Mouse (Mus musculus) limb, embryonic 14.5 days (tissue): ENCODE data around the gene Kcnt1. TPM values are rescaled to one million over a fixed set of nuclear protein-coding genes. Genes with fewer than 3 reads are reported as not detected.

Experiments used
- ATAC-seq: fragments of 200-750 bp; cut with Nextera tagmentation; 2 replicates; pipeline ENCODE4 v1.8.0; 2017; ENCODE audit warnings: low read depth, moderate number of reproducible peaks, moderate TSS enrichment; ENCODE audit not compliant: low FRiP score
- DNase-seq: peaks from one replicate; pipeline ENCODE4 v3.0.0-alpha.2; 2015; ENCODE audit warnings: low spot score
- H3K27ac ChIP-seq: fragments of 300-500 bp; sonication (generic); replicated peaks from 2 replicates; pipeline ENCODE4 v1.5.1; 2014; ENCODE audit warnings: low read depth, mild to moderate bottlenecking, low read length, moderate library complexity, mixed read lengths
- H3K27me3 ChIP-seq: fragments of 300-500 bp; sonication (generic); 2 replicates; pipeline ENCODE4 v1.6.1; 2014; ENCODE audit warnings: low read length, mixed read lengths; ENCODE audit not compliant: control insufficient read depth, insufficient read depth
- H3K36me3 ChIP-seq: fragments of 300-500 bp; sonication (generic); 2 replicates; pipeline ENCODE4 v1.6.1; 2014; ENCODE audit warnings: mild to moderate bottlenecking, low read length, moderate library complexity, mixed read lengths; ENCODE audit not compliant: control insufficient read depth, insufficient read depth
- H3K4me1 ChIP-seq: fragments of 300-500 bp; sonication (generic); 2 replicates; pipeline ENCODE4 v1.6.1; 2014; ENCODE audit warnings: antibody characterized with exemption, low read length, mixed read lengths; ENCODE audit not compliant: control insufficient read depth, insufficient read depth
- H3K4me2 ChIP-seq: fragments of 300-500 bp; sonication (generic); replicated peaks from 2 replicates; pipeline ENCODE4 v1.6.1; 2014; ENCODE audit warnings: low read depth, mild to moderate bottlenecking, low read length, moderate library complexity; ENCODE audit not compliant: severe bottlenecking
- H3K4me3 ChIP-seq: fragments of 300-500 bp; sonication (generic); replicated peaks from 2 replicates; pipeline ENCODE4 v1.5.1; 2014; ENCODE audit warnings: low read length
- H3K9ac ChIP-seq: fragments of 300-500 bp; sonication (generic); 2 replicates; pipeline ENCODE4 v1.6.1; 2014; ENCODE audit warnings: mild to moderate bottlenecking, low read depth, low read length, moderate library complexity; ENCODE audit not compliant: severe bottlenecking
- H3K9me3 ChIP-seq: fragments of 300-500 bp; sonication (generic); 2 replicates; pipeline ENCODE4 v1.6.1; 2016; ENCODE audit warnings: low read length; ENCODE audit not compliant: control insufficient read depth
- POLR2A ChIP-seq: fragments of 200-500 bp; IDR thresholded peaks from 2 replicates; pipeline ENCODE4 v1.8.0; 2012; ENCODE audit warnings: inconsistent platforms, mild to moderate bottlenecking, moderate library complexity, borderline replicate concordance; ENCODE audit not compliant: insufficient read depth, insufficient read length; ENCODE audit errors: extremely low read depth
- WGBS: fragments of 180-500 bp; shearing (Covaris S2); extraction: QIAGEN DNeasy Blood & Tissue Kit; methylation state at CpG from one replicate; pipeline ENCODE4 v1.1.7; 2014; 5-methylcytosine and 5-hydroxymethylcytosine counted together
- polyA plus RNA-seq, 2 experiments: library from polyadenylated mRNA; depleted of rRNA in 1 of 2; stranded (reverse) in 1 of 2; unstranded in 1 of 2; fragments of >200 nt; fragmentation: Nextera tagmentation in 1 of 2; extraction: Ambion mirVana in 1 of 2; gene quantifications; 2 replicates each; pipeline versions ENCODE4 v1.2.1 to v1.2.3; 2012 to 2014

Kcnt1 gene
- polyA plus RNA-seq, 2 experiments: 0.08 to 2.7 TPM

- TF ChIP-seq POLR2A: no peak
- 74% methylated on average over 12 of the region's 16 CpGs for WGBS
- Histone ChIP-seq H3K4me3 (no peak within 1 kb of the TSS), H3K36me3 (no peaks in the 10 kb centered on the region), H3K9me3 (no peaks in the 10 kb centered on the region), H3K27ac (no peak within 1 kb of the TSS), H3K4me2 (no peak within 1 kb of the TSS), H3K9ac (no peak within 1 kb of the TSS), H3K4me1 (0 out of 2 replicates have a peak, but pooled peaks cover 11% of the 10 kb centered on the region), H3K27me3 (no peaks in the 10 kb centered on the region)
- no peak for DNase-seq
- ATAC-seq: no peak
Measured at GRCm38 (mm10) chr2:25847226-25847625, 16.3 kb upstream of the Kcnt1 start, which contains the start of gene Sohlh1. Gene Sohlh1, minus strand, starts transcription at chr2:25847248.

DNA sequence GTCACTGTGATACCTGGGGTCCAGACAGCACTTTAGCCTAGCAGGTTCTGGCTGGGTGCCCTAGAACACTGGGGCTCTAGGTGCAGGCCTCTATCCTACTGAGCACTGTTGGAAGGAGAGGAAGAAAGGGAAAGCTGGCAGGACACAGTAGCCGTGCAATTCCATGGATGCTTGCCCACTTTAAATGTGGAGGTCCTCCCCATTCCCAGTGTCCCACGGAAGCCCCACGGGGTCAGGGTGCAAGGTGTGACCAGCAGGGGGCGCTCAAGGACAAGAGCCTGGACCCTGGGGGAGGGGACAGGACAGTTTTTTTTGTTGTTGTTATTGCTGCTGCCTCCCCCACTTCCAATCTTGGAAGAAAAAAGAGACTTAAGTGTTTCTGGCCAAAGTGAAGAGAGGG lies 13.2 kb upstream of the Kcnt1 start:
- Histone ChIP-seq H3K27ac (no peak overlapping the region), H3K9me3 (no peaks in the 10 kb centered on the region), H3K9ac (no peak overlapping the region), H3K27me3 (no peaks in the 10 kb centered on the region), H3K4me1 (0 out of 2 replicates have a peak, but pooled peaks cover 11% of the 10 kb centered on the region), H3K4me2 (no peak overlapping the region), H3K4me3 (no peak overlapping the region), H3K36me3 (no peaks in the 10 kb centered on the region)
- DNase-seq (no peak), ATAC-seq (no peak)
- no peak for TF ChIP-seq POLR2A
- 15% methylated on average over 4 of the region's 4 CpGs for WGBS

GRCm38 (mm10) chr2:25852626-25853025 lies 10.9 kb upstream of the Kcnt1 start:
- Histone ChIP-seq H3K4me3 (no peak overlapping the region), H3K9me3 (no peaks in the 10 kb centered on the region), H3K27me3 (no peaks in the 10 kb centered on the region), H3K36me3 (no peaks in the 10 kb centered on the region), H3K4me2 (no peak overlapping the region), H3K4me1 (no peaks in the 10 kb centered on the region), H3K27ac (no peak overlapping the region), H3K9ac (no peak overlapping the region)
- TF ChIP-seq POLR2A: no peak
- WGBS: 24% methylated on average over 3 of the region's 3 CpGs
- DNase-seq (no peak), ATAC-seq (no peak)

DNA sequence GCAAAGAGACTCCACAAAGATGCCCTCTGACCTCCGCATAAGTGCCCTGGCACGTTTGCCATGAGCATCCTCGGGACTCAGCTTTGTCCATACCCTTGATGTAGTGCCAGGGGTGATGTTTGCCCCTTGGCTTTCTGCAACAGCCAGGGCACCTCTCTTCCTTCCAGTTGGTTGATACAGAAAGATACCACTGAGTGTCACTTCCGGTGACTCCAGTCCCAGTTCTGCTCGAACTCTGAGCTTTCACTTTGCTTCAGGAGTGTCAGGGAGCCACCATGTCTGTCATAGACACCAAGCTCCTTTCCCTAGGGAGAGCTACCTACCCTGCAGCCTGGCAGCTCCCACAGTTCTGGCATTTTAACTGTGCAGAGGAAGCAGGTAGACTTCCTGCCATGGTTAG lies 9.5 kb upstream of the Kcnt1 start:
- Histone ChIP-seq H3K27ac (no peak overlapping the region), H3K4me1 (no peaks in the 10 kb centered on the region), H3K9ac (no peak overlapping the region), H3K4me3 (no peak overlapping the region), H3K36me3 (no peaks in the 10 kb centered on the region), H3K9me3 (no peaks in the 10 kb centered on the region), H3K27me3 (no peaks in the 10 kb centered on the region), H3K4me2 (no peak overlapping the region)
- TF ChIP-seq POLR2A: no peak
- 80% methylated on average over 5 of the region's 5 CpGs for WGBS
- ATAC-seq (no peak), DNase-seq (no peak)

DNA sequence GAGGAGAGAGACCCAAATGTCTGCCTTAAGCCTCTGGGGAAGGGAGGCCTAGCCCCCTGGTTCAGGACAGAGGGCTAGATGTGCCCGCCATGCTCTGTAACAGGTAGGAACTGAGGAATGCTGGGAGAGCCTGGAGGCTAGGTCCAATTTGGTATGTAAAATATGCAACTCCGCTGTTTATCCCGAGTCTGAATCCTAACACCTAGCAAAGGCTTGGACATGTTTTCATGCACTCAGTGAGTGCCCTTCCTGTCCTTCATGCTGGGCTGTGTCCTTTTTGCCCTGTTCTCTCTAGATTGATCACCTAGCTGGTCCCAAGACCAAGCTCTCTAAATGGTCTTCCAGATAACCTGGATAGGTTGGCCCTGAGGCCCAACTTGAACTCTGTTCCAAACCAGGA lies 3.6 kb upstream of the Kcnt1 start:
- no peak overlapping the region for H3K9ac ChIP-seq
- H3K4me3 ChIP-seq: no peak overlapping the region
- no peaks in the 10 kb centered on the region for H3K36me3 ChIP-seq
- peaks cover 3% of the 10 kb centered on the region; the same call in 1 of the 2 replicates for H3K4me1 ChIP-seq
- H3K9me3 ChIP-seq: no peaks in the 10 kb centered on the region
- H3K27me3 ChIP-seq: peaks cover 20% of the 10 kb centered on the region
- no peak overlapping the region for H3K4me2 ChIP-seq
- H3K27ac ChIP-seq: no peak overlapping the region
- 65% methylated on average over 3 of the region's 3 CpGs for WGBS
- TF ChIP-seq POLR2A: no peak
- DNase-seq (no peak), ATAC-seq (no peak)

DNA sequence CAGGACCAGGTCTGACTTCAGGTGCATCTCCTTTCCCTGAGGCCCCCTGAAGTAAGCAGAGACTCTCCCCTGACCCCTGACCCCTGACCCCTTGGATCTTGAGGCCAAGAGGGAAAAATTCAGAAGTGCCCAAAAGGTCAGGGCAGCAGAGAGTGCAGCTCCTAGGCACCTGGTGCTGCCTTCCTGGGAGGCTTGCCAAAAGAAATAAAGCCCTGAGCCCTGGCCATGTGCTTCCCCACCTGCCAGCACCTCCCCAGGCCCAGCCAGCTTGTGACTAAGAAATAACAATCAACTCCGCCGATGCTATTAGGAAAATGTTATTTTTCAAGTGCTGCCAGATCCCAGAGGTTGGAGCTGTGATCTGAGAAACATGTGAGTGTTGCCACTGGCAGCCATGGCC lies 1.5 kb upstream of the Kcnt1 start:
- WGBS: 68% methylated on average over 2 of the region's 2 CpGs
- no peaks in the 10 kb centered on the region for H3K36me3 ChIP-seq
- H3K9ac ChIP-seq: no peak overlapping the region
- no peak overlapping the region for H3K4me2 ChIP-seq
- no peak for TF ChIP-seq POLR2A
- H3K27ac ChIP-seq: no peak overlapping the region
- peaks cover 3% of the 10 kb centered on the region; the same call in 1 of the 2 replicates for H3K4me1 ChIP-seq
- no peak for DNase-seq
- ATAC-seq: no peak
- no peak overlapping the region for H3K4me3 ChIP-seq
- peaks cover 24% of the 10 kb centered on the region for H3K27me3 ChIP-seq
- H3K9me3 ChIP-seq: no peaks in the 10 kb centered on the region
